Mouse (Mus musculus) lung, postnatal 4 days (tissue): ENCODE results near the gene Dnttip1.

Experiments used
- DNase-seq, 2 experiments: peaks; one replicate each; pipeline ENCODE4 v3.0.0; 2021

The Dnttip1 gene

GRCm38 (mm10) chr2:164806614-164807013, 60.8 kb downstream of the Dnttip1 start:
- DNase-seq = no peak

GRCm38 (mm10) chr2:164813557-164813956, 67.8 kb downstream of the Dnttip1 start:
- DNase-seq = no peak

- no peak for DNase-seq
Observed at GRCm38 (mm10) chr2:164815348-164815747, 69.6 kb downstream of the Dnttip1 start.

DNA sequence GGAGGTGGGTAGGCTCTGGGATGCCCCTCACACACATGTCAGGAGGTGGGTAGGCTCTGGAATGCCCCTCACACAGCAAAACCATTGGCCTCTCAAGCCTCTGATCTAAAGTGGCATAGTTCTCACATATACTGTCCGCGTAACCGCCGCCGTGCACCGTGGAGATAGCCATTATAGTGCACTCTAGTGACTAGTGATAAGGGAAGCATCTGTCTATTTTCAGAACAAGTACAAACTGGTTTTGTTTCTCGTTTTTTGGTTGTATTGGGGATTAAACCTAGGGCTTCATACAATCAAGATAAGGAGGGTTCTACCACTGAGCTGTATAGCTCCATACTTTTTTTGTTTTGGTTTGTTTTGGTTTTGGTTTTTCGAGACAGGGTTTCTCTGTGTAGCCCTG, 70.0 kb downstream of the Dnttip1 start:
- no peak for DNase-seq

- no peak for DNase-seq
Observed at GRCm38 (mm10) chr2:164817206-164817605, 71.4 kb downstream of the Dnttip1 start.

- peak in 1 of 2 experiments; percentile 17 for DNase-seq
Observed at GRCm38 (mm10) chr2:164817703-164818102, 71.9 kb downstream of the Dnttip1 start.
